Mouse (Mus musculus): Measurements from ENCODE around the gene Rbm45. TPM values are rescaled to one million over a fixed set of nuclear protein-coding genes. Genes with fewer than 3 reads are reported as not detected.
A peak's percentile ranks its signal among the peaks of the same experiment; 100 is the strongest.

The Rbm45 gene
- polyA plus RNA-seq (2012; ENCODE audit: insufficient read depth, low replicate concordance): 1.2 and 5.3 TPM in 2 replicates

- no peaks in the 10 kb centered on the region for H3K27me3 ChIP-seq (replicated peaks)
- H3K9me3 ChIP-seq: no peaks in the 10 kb centered on the region
- TF ChIP-seq FLI1 (IDR thresholded peaks at IDR 0.05; ENCODE audit: low read length) (no peak), GATA1 (IDR thresholded peaks at IDR 0.05; ENCODE audit: borderline replicate concordance, low read length) (no peak)
Observed at GRCm38 (mm10) chr2:76369821-76370655, at the start of gene Rbm45. TSS of gene Rbm45 (plus strand) at chr2:76369984.

DNA sequence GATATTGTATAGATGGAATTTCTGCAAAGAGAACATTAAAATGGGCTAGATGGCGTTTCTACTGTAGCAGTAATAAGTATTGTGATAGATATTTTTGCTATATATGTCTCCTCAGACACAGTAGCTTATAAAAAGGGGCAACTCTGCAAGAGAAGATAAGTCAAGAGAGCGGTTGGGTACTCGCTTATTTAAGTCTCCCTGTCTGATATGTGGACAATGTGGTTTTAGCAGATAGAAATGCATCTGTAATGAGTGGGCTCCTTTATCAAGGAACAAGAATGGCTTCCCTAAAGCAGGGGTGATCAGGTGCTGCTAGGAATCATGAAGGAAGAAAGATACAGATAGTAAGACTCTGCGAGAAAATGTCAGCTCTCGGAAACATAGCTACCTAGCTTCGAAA lies 49.4 kb upstream of the Rbm45 start:
- Histone ChIP-seq H3K4me3 (replicated peaks) (no peak overlapping the region), H3K4me1 (no peaks in the 10 kb centered on the region), H3K36me3 (replicated peaks; ENCODE audit: low read length) (no peaks in the 10 kb centered on the region), H3K27me3 (replicated peaks) (no peaks in the 10 kb centered on the region), H3K9me3 (no peaks in the 10 kb centered on the region)
- TF ChIP-seq GATA1 (IDR thresholded peaks at IDR 0.05; ENCODE audit: borderline replicate concordance, low read length) (no peak), FLI1 (IDR thresholded peaks at IDR 0.05; ENCODE audit: low read length) (no peak)

More at GRCm38 (mm10) chr2:76369821-76370655, at the start of gene Rbm45:
- peak within 1 kb of the TSS; percentile 98 for H3K4me3 ChIP-seq (replicated peaks)
- H3K4me1 ChIP-seq: peaks cover 16% of the 10 kb centered on the region
- H3K36me3 ChIP-seq (replicated peaks; ENCODE audit: low read length): peaks cover 21% of the 10 kb centered on the region

- Histone ChIP-seq H3K27me3 (replicated peaks) (no peaks in the 10 kb centered on the region), H3K4me1 (no peaks in the 10 kb centered on the region), H3K36me3 (replicated peaks; ENCODE audit: low read length) (no peaks in the 10 kb centered on the region), H3K4me3 (replicated peaks) (no peak overlapping the region), H3K9me3 (no peaks in the 10 kb centered on the region)
- TF ChIP-seq FLI1 (IDR thresholded peaks at IDR 0.05; ENCODE audit: low read length) (no peak), GATA1 (IDR thresholded peaks at IDR 0.05; ENCODE audit: borderline replicate concordance, low read length) (no peak)
Observed at GRCm38 (mm10) chr2:76323185-76323875, 46.5 kb upstream of the Rbm45 start.

GRCm38 (mm10) chr2:76324463-76324862 lies 45.3 kb upstream of the Rbm45 start:
- Histone ChIP-seq H3K36me3 (replicated peaks; ENCODE audit: low read length) (no peaks in the 10 kb centered on the region), H3K4me3 (replicated peaks) (no peak overlapping the region), H3K27me3 (replicated peaks) (no peaks in the 10 kb centered on the region), H3K9me3 (no peaks in the 10 kb centered on the region), H3K4me1 (no peaks in the 10 kb centered on the region)
- no peak for TF ChIP-seq FLI1 (IDR thresholded peaks at IDR 0.05; ENCODE audit: low read length)

GRCm38 (mm10) chr2:76326161-76326560 lies 43.6 kb upstream of the Rbm45 start:
- no peaks in the 10 kb centered on the region for H3K27me3 ChIP-seq (replicated peaks)
- no peaks in the 10 kb centered on the region for H3K36me3 ChIP-seq (replicated peaks; ENCODE audit: low read length)
- no peak overlapping the region for H3K4me3 ChIP-seq (replicated peaks)
- no peak for TF ChIP-seq FLI1 (IDR thresholded peaks at IDR 0.05; ENCODE audit: low read length)
- TF ChIP-seq GATA1 (IDR thresholded peaks at IDR 0.05; ENCODE audit: borderline replicate concordance, low read length): no peak
- no peaks in the 10 kb centered on the region for H3K9me3 ChIP-seq
- no peaks in the 10 kb centered on the region for H3K4me1 ChIP-seq

GRCm38 (mm10) chr2:76330081-76330480 lies 39.7 kb upstream of the Rbm45 start:
- TF ChIP-seq GATA1 (IDR thresholded peaks at IDR 0.05; ENCODE audit: borderline replicate concordance, low read length) (no peak), FLI1 (IDR thresholded peaks at IDR 0.05; ENCODE audit: low read length) (no peak)
- Histone ChIP-seq H3K27me3 (replicated peaks) (no peaks in the 10 kb centered on the region), H3K4me1 (no peaks in the 10 kb centered on the region)

DNA sequence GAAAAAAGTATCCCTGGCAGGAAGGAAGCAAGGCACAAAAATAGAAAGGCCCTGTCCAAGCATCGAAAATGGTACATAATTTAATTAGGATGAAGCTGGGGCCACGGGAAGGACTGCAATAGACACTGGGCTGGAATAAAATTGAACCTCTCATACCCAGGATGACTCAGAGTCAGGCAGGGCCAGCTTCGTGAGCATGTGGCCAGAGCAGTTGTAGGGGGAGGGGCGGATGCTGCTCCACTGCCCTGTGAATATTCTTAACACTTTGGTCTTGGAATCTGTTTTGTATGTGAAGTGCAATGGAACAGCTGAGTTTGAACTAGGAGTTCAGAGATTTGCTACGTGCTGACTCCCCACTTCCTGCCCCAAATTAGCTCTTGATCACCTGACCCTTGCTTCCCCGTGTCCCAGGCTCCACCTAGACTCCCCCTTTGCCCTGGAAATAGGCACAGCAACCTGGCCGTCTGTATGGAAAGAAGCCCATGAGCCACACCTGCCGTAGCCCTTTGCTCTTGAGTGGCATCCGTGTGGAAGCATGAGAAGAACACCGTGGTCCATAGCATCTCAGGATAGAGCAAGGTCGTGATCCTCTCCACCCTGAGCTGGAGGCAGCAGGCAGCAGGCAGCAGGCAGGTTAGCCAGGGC lies 37.5 kb upstream of the Rbm45 start:
- H3K4me3 ChIP-seq (replicated peaks): no peak overlapping the region
- TF ChIP-seq FLI1 (IDR thresholded peaks at IDR 0.05; ENCODE audit: low read length) (no peak), GATA1 (IDR thresholded peaks at IDR 0.05; ENCODE audit: borderline replicate concordance, low read length) (no peak)
- no peaks in the 10 kb centered on the region for H3K9me3 ChIP-seq
- H3K36me3 ChIP-seq (replicated peaks; ENCODE audit: low read length): no peaks in the 10 kb centered on the region
- H3K27me3 ChIP-seq (replicated peaks): peaks cover 6% of the 10 kb centered on the region
- no peaks in the 10 kb centered on the region for H3K4me1 ChIP-seq

More at GRCm38 (mm10) chr2:76330081-76330480, 39.7 kb upstream of the Rbm45 start:
- no peaks in the 10 kb centered on the region for H3K9me3 ChIP-seq
- no peak overlapping the region for H3K4me3 ChIP-seq (replicated peaks)
- no peaks in the 10 kb centered on the region for H3K36me3 ChIP-seq (replicated peaks; ENCODE audit: low read length)

DNA sequence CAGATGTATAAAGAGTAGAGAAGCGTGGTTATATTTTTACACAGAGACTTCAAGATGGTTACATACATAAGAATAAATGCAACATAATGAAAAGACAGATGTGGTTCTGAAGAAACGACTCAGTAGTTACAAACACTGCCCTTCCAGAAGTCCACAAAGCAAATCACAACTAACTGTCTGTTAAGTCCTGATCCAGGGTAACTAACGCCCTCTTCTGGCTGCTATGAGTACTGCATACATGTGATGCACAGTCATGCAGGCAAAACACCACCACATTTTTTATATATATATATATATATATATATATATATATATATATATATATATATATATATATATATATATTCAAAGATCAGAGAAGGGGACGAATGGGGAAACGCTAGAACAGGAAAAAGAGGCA lies 35.2 kb upstream of the Rbm45 start:
- Histone ChIP-seq H3K4me3 (replicated peaks) (no peak overlapping the region), H3K9me3 (peaks cover 11% of the 10 kb centered on the region; the same call in 1 of the 2 replicates), H3K27me3 (replicated peaks) (peaks cover 27% of the 10 kb centered on the region), H3K36me3 (replicated peaks; ENCODE audit: low read length) (no peaks in the 10 kb centered on the region), H3K4me1 (peaks cover 8% of the 10 kb centered on the region)
- TF ChIP-seq FLI1 (IDR thresholded peaks at IDR 0.05; ENCODE audit: low read length): no peak
- no peak for TF ChIP-seq GATA1 (IDR thresholded peaks at IDR 0.05; ENCODE audit: borderline replicate concordance, low read length)

DNA sequence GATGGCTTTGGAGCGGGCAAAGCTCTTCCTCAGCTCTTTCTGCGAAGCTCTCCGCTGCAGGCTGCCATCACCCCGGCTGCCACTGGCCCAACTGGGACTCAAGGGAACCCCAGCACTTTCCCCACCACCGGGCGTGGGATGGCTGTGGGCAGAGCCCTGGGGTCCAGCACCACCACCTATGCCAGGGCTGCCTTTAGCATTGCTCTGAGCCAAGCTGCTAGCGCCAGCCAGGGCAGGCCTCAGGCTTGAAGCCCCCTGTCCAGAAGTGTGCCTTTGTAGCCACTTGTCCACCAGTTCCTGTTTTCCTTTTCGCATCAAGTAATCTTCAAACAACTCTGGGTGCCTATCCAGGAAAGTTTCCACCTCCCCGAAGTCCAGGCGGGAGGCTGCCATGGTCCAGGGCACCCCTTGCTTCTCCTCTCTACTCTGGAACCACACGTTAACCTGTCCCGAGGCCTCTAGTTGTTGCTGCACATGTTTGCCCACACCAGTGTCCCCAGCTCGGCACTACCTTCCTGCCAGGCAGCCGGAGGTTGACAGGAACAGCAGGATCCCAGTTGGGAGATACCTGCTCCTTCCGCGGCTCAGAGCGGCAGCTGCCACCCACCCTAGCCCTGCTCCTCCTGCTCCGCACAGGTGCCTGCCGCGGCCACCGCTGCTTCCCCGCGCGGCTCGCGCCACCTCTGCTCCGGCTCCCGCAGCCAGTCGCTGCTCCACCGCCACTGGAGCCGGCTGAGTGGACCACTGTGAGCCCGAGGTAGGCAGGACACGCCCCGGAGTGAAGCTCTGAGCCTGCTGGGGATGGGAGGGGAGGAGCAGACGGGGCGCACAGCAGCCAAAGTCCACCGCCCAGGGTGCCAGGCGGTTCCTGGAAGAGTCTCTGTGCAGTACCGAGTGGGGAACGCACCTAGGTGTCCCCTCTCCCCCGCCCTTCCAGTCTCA lies 31.3 kb upstream of the Rbm45 start, which contains the start of gene Pde11a:
Gene Pde11a, minus strand, starts transcription at position 560 of the 942 bp plus-strand sequence.
- peak within 1 kb of the TSS; percentile 88 for H3K4me3 ChIP-seq (replicated peaks)
- peaks cover 11% of the 10 kb centered on the region; the same call in 1 of the 2 replicates for H3K9me3 ChIP-seq
- peaks cover 8% of the 10 kb centered on the region for H3K4me1 ChIP-seq
- peaks cover 37% of the 10 kb centered on the region for H3K27me3 ChIP-seq (replicated peaks)
- no peak for TF ChIP-seq GATA1 (IDR thresholded peaks at IDR 0.05; ENCODE audit: borderline replicate concordance, low read length)
- H3K36me3 ChIP-seq (replicated peaks; ENCODE audit: low read length): no peaks in the 10 kb centered on the region
